Mouse (Mus musculus) midbrain, embryonic 14.5 days (tissue): ENCODE data around the gene Adipoq. TPM values are rescaled to one million over a fixed set of nuclear protein-coding genes. Genes with fewer than 3 reads are reported as not detected.

Experiments
- ATAC-seq: fragments of 200-750 bp; cut with Nextera tagmentation; 2 replicates; pipeline ENCODE4 v1.8.0; 2017; ENCODE audit warnings: moderate number of reproducible peaks, moderate library complexity; ENCODE audit not compliant: low FRiP score, low TSS enrichment
- DNase-seq: peaks from one replicate; pipeline ENCODE4 v3.0.0-alpha.2; 2015
- H3K27ac ChIP-seq: fragments of 300-500 bp; sonication (generic); replicated peaks from 2 replicates; pipeline ENCODE4 v1.5.1; 2014; ENCODE audit warnings: mild to moderate bottlenecking, low read depth, low read length, moderate library complexity
- H3K27me3 ChIP-seq: fragments of 300-500 bp; sonication (generic); 2 replicates; pipeline ENCODE4 v1.6.1; 2014; ENCODE audit warnings: low read length, control low read depth, mixed read lengths; ENCODE audit not compliant: control insufficient read depth, insufficient read depth
- H3K36me3 ChIP-seq: fragments of 300-500 bp; sonication (generic); 2 replicates; pipeline ENCODE4 v1.6.1; 2014; ENCODE audit warnings: low read length, control low read depth; ENCODE audit not compliant: control insufficient read depth, insufficient read depth
- H3K4me1 ChIP-seq: fragments of 300-500 bp; sonication (generic); 2 replicates; pipeline ENCODE4 v1.6.1; 2014; ENCODE audit warnings: mild to moderate bottlenecking, antibody characterized with exemption, low read length, control low read depth; ENCODE audit not compliant: control insufficient read depth, insufficient read depth
- H3K4me2 ChIP-seq: fragments of 300-500 bp; sonication (generic); 2 replicates; pipeline ENCODE4 v1.6.1; 2014; ENCODE audit warnings: mild to moderate bottlenecking, low read length, moderate library complexity
- H3K4me3 ChIP-seq: fragments of 300-500 bp; sonication (generic); replicated peaks from 2 replicates; pipeline ENCODE4 v1.5.1; 2014; ENCODE audit warnings: low read depth, low read length
- H3K9ac ChIP-seq: fragments of 300-500 bp; sonication (generic); replicated peaks from 2 replicates; pipeline ENCODE4 v1.6.1; 2014; ENCODE audit warnings: mild to moderate bottlenecking, low read length, moderate library complexity
- H3K9me3 ChIP-seq: fragments of 300-500 bp; sonication (generic); 2 replicates; pipeline ENCODE4 v1.6.1; 2016; ENCODE audit warnings: low read length, control low read depth, mixed read lengths; ENCODE audit not compliant: control insufficient read depth
- WGBS: fragments of 180-500 bp; shearing (Covaris S2); extraction: QIAGEN DNeasy Blood & Tissue Kit; methylation state at CpG from one replicate; pipeline ENCODE4 v1.1.7; 2014; 5-methylcytosine and 5-hydroxymethylcytosine counted together
- polyA plus RNA-seq: library from polyadenylated mRNA; unstranded; fragments of >200 nt; fragmentation: Nextera tagmentation; extraction: Ambion mirVana; gene quantifications from 2 replicates; pipeline ENCODE4 v1.2.1, GENCODE M21; 2014

The Adipoq gene
- polyA plus RNA-seq, 1 experiment from 2014 or later: not detected

DNA sequence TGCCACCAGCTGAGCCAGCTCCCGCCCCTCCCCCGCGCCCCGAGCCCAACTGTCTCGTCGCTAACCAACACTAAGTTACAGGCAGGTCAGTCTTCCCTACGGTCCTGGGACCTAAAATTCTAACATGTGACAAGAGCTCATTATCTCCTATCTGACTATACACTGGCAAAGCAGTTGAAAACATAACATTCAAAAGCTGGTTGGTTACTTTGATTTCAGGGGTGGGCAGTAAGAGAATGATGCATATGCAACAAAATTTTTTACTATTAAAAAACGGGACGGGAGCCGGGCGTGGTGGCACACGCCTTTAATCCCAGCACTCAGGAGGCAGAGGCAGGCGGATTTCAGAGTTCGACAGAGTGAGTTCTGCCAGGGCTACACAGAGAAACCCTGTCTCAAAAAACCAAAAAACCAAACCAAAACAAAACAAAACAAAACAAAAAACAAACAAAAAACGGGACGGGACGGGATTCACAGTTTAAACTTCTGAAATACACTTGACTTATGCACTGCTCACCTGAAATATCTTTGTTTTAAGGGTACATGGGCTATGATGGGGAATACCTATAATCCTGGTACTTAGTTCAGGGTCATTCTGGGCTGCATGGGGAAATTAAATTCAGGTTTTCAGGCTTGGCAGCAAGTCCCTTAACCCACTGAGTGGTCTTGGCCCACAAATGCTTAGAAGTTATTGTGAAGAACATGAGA lies 43.1 kb upstream of the Adipoq start:
- WGBS: 45% methylated on average over 17 of the region's 17 CpGs

DNA sequence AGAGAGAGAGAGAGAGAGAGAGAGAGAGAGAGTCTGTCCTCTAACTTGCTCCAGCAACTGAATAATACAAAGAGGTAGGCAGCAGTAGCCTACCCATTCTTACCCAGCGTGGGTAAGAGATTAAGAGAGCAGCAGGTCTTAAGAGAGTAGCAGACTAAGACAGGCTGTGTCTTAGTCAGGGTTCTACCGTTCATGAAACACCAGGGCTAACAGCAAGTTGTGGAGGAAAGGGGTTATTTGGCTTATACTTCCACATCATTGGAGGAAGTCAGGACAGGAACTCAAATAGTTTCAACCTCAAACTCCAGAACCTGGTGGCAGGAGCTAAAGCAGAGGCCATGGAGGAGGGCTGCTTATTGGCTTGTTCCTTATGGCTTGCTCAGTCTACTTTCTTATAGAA lies 42.5 kb upstream of the Adipoq start:
- ATAC-seq (no peak), DNase-seq (no peak)
- Histone ChIP-seq H3K4me3 (no peak overlapping the region), H3K27me3 (no peaks in the 10 kb centered on the region), H3K4me2 (no peak overlapping the region), H3K36me3 (peaks cover 3% of the 10 kb centered on the region), H3K27ac (no peak overlapping the region), H3K4me1 (peaks cover 6% of the 10 kb centered on the region), H3K9me3 (no peaks in the 10 kb centered on the region), H3K9ac (no peak overlapping the region)
- WGBS: 53% methylated on average over 2 of the region's 2 CpGs

More for the DNA sequence above, 43.1 kb upstream of the Adipoq start:
- DNase-seq (no peak), ATAC-seq (no peak)
- H3K9me3 ChIP-seq: no peaks in the 10 kb centered on the region
- peaks cover 5% of the 10 kb centered on the region; the same call in 1 of the 2 replicates for H3K4me1 ChIP-seq
- H3K4me3 ChIP-seq: no peak overlapping the region
- no peaks in the 10 kb centered on the region for H3K36me3 ChIP-seq
- no peak overlapping the region for H3K9ac ChIP-seq
- no peaks in the 10 kb centered on the region for H3K27me3 ChIP-seq
- peak overlapping the region; percentile 37 for H3K4me2 ChIP-seq
- no peak overlapping the region for H3K27ac ChIP-seq

GRCm38 (mm10) chr16:23106121-23106520 lies 40.2 kb upstream of the Adipoq start:
- Histone ChIP-seq H3K4me2 (no peak overlapping the region), H3K27me3 (no peaks in the 10 kb centered on the region), H3K4me1 (peaks cover 17% of the 10 kb centered on the region), H3K4me3 (no peak overlapping the region), H3K27ac (no peak overlapping the region), H3K9ac (no peak overlapping the region), H3K36me3 (peaks cover 24% of the 10 kb centered on the region), H3K9me3 (no peaks in the 10 kb centered on the region)
- 82% methylated on average over 7 of the region's 7 CpGs for WGBS
- DNase-seq: no peak
- ATAC-seq: no peak

- DNase-seq: peak; percentile 97
- peak; percentile 92 for ATAC-seq
- Histone ChIP-seq H3K27ac (peak within 1 kb of the TSS; percentile 99), H3K4me3 (peak within 1 kb of the TSS; percentile 97), H3K9ac (peak within 1 kb of the TSS; percentile 100), H3K36me3 (peaks cover 36% of the 10 kb centered on the region), H3K9me3 (no peaks in the 10 kb centered on the region), H3K27me3 (no peaks in the 10 kb centered on the region), H3K4me2 (peak within 1 kb of the TSS; percentile 90), H3K4me1 (peaks cover 19% of the 10 kb centered on the region)
- under 1% methylated on average over 71 of the region's 71 CpGs for WGBS
These were observed 38.9 kb upstream of the Adipoq start, which contains the start of gene Eif4a2 for GRCm38 (mm10) chr16:23107231-23107942. TSS of gene Eif4a2 (plus strand) at chr16:23107444.

DNA sequence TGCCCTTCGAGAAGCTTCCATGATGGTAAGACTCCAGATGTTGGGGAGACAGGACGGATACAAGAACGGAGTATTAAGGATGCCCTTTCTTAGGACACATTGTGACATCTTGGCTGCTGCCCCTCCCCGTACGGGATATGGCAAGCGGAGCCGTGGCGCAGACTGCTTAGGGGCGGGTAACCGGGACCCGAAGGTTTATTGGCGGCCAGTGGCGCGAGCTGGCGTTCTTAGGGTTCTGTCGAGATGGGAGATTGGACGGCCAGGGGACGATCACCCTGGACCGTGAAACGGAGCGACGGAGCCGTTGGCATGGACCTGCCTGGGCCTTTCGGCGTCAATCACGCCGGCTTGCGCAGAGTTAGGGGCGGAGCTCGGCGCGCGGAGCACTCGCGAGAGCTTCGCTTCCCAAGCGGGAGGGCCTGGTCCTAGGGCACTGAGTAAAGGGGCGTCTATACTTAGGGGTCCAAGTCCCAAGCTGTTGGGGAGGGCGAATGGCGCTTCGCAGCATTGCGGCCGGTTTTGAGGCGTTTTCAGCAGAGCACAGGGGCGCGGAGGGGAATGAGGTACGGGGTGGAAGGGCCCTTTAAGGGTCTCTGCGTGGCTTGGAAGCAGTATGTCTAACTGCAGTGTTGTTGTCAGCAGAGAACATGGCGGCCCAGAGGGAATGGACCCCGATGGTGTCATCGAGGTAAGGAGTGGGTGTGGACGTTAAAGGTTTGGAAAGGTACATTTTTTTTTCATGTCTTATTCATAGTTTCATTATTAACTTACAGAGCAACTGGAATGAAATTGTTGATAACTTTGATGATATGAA lies 38.2 kb upstream of the Adipoq start:
- no peaks in the 10 kb centered on the region for H3K9me3 ChIP-seq
- H3K27me3 ChIP-seq: no peaks in the 10 kb centered on the region
- H3K4me1 ChIP-seq: peaks cover 19% of the 10 kb centered on the region
- DNase-seq (peak; percentile 93), ATAC-seq (peak; percentile 90)
- H3K27ac ChIP-seq: peak overlapping the region; percentile 99
- under 1% methylated on average over 52 of the region's 52 CpGs for WGBS
- peaks cover 44% of the 10 kb centered on the region for H3K36me3 ChIP-seq
- H3K4me3 ChIP-seq: peak overlapping the region; percentile 97
- peak overlapping the region; percentile 100 for H3K9ac ChIP-seq
- H3K4me2 ChIP-seq: peak overlapping the region; percentile 90

DNA sequence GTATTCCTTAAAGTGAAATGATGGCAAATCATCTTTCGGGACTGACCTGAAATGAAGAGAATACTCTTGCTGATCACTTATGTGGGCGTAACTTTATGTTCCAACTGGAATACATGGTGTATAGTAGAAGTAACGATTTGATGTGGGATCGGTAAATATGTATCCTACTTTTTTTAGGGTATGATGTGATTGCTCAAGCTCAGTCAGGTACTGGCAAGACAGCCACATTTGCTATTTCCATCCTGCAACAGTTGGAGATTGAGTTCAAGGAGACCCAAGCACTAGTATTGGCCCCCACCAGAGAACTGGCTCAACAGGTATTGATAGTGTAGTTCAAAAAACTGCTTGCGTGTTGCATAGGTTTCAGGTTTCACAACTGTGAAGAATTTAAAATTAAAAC lies 37.4 kb upstream of the Adipoq start:
- peak overlapping the region; percentile 90 for H3K4me2 ChIP-seq
- H3K27ac ChIP-seq: no peak overlapping the region
- DNase-seq: no peak
- H3K36me3 ChIP-seq: peaks cover 48% of the 10 kb centered on the region
- 5% methylated on average over 5 of the region's 5 CpGs for WGBS
- no peak for ATAC-seq
- H3K27me3 ChIP-seq: no peaks in the 10 kb centered on the region
- H3K4me3 ChIP-seq: peak overlapping the region; percentile 97
- no peaks in the 10 kb centered on the region for H3K9me3 ChIP-seq
- peaks cover 19% of the 10 kb centered on the region for H3K4me1 ChIP-seq
- peak overlapping the region; percentile 100 for H3K9ac ChIP-seq

DNA sequence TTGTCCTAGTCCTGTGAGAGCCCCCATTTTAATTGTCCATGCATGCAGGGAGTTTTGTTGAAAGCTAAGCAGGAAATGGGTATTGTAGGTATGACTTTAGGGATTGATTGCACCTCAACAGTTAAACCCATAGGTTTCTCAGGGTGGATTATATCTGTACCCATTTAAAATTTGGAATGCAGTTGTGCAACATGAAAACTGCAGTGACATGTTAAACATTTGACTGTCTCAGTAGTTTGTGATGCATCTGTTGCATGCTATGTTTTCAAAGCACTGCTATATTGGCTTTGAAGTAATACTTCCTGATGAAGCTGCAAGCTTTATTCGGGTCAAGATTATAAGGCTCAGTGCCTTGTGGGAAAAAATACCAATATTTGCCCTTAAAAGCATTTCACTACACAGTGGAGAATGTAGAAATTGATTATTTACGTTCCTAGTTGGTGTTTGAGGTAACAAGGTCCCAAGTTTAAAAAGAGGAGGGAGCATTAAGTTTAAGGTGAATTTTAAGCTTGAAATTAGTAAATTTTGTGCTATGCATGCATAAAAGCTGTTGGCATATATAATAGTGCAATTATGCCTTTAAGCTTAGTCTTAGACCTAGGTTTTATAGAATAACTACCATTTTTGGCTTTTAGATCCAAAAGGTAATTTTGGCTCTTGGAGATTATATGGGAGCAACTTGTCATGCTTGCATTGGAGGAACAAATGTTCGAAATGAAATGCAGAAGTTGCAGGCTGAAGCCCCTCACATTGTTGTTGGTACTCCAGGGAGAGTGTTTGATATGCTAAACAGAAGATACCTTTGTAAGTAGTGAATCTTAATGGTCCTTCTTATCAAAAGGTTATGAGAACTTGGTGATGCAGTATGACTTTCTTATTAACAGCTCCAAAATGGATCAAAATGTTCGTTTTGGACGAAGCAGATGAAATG lies 36.7 kb upstream of the Adipoq start:
- H3K27me3 ChIP-seq: no peaks in the 10 kb centered on the region

DNA sequence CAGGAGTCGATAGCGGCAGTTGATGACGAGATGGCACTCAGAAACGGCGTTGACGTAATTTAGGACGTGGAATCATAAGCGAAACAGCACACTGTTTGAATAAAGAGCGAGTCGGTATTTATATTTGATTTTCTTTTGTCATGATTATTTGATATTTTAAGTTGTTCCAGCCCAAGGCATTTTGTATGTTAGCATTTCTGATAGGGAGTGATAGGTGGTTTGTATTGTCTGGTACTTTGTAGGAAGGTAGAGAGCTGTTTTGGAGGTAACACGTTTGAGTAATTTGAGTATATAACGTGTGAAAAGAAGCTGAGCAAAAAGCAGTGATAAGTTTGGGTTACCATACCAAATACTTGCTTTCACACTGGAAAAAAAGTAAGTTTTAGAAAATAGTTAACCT lies 34.0 kb upstream of the Adipoq start:
- ATAC-seq (no peak), DNase-seq (no peak)
- Histone ChIP-seq H3K27ac (no peak overlapping the region), H3K4me2 (no peak overlapping the region), H3K9me3 (no peaks in the 10 kb centered on the region), H3K4me3 (no peak overlapping the region), H3K36me3 (peaks cover 75% of the 10 kb centered on the region), H3K27me3 (no peaks in the 10 kb centered on the region), H3K4me1 (peaks cover 19% of the 10 kb centered on the region), H3K9ac (no peak overlapping the region)
- 81% methylated on average over 12 of the region's 12 CpGs for WGBS

More for the DNA sequence above, 36.7 kb upstream of the Adipoq start:
- H3K9me3 ChIP-seq: no peaks in the 10 kb centered on the region
- H3K27ac ChIP-seq: no peak overlapping the region
- peaks cover 55% of the 10 kb centered on the region for H3K36me3 ChIP-seq
- ATAC-seq: no peak
- DNase-seq: no peak
- H3K9ac ChIP-seq: peak overlapping the region; percentile 100
- H3K4me2 ChIP-seq: peak overlapping the region; percentile 90
- H3K4me1 ChIP-seq: peaks cover 19% of the 10 kb centered on the region
- peak overlapping the region; percentile 97 for H3K4me3 ChIP-seq
- WGBS: 58% methylated on average over 5 of the region's 5 CpGs
